ENCODE assay signal across 12 mouse cellular contexts in the genomic region with DNA sequence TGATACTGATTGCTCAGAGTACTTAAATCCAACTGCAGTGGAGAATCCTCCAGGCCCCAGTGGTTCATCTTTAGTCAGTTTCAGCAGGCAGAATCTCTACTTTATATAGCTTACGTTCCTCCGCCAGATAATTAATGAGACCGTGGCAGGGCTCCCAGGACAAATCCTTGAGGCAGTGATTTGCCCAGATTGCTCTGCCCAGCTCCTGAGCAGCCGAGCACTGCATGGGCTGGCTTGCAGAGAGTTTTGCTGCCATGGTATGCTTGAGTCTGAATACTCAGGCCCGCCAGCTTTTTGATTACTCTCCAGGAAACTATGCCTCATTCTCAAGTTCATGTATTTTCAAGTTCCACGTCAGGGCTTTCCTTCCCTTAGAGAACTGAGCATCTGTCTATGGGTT.
DNase-seq lines count a peak whose midpoint lies in the region; ATAC-seq lines count a peak whose summit lies in the region.
"Had no signal": no experiment of that assay in that cellular context is flagged by ENCODE, and none has a peak within 500 bp of the region (broad histone marks: within the 10 kb centered on the region; RNA-seq: fewer than 3 reads in every experiment).

No protein-coding gene starts in this region.

- WGBS in midbrain, embryonic 13.5 days, result 66% methylated on average over 6 of the region's 6 CpGs
- 89% methylated on average over 6 of the region's 6 CpGs for WGBS in midbrain, embryonic 10.5 days
- 41% methylated on average over 6 of the region's 6 CpGs for WGBS in limb, embryonic 15.5 days

- peaks cover 33% of the 10 kb centered on the region for H3K4me1 ChIP-seq in midbrain, embryonic 13.5 days (replicated peaks)
- H3K4me1 ChIP-seq in midbrain, embryonic 10.5 days, result peaks cover 26% of the 10 kb centered on the region
- H3K4me1 ChIP-seq in limb, embryonic 15.5 days, result peaks cover 18% of the 10 kb centered on the region

- no peak for ATAC-seq in midbrain, embryonic 13.5 days
- ATAC-seq in limb, embryonic 15.5 days (ENCODE audit: insufficient number of reproducible peaks, low FRiP score, low TSS enrichment, low read depth), result peak; percentile 69; the same call in 1 of the 2 replicates
- ATAC-seq: intestine, postnatal 0 days had no signal

- peak; percentile 34 for DNase-seq in gastrocnemius, adult 18-20 months (ENCODE audit: low spot score)
- no peak for DNase-seq in gastrocnemius, postnatal 25 days
- DNase-seq in midbrain, embryonic 10.5 days (ENCODE audit: low spot score), result no peak
- DNase-seq in brain, adult 2 months (ENCODE audit: low read depth, low spot score), result peak; percentile 55
- no peak for DNase-seq in left cerebral cortex, postnatal 10 days (ENCODE audit: extremely low spot score in 1 of 2, low spot score in 2 of 2)
- no peak for DNase-seq in liver
- DNase-seq: heart, adult 2 months; thymus, adult 18-20 months had no signal

- H3K36me3 ChIP-seq in midbrain, embryonic 13.5 days, result peaks cover 12% of the 10 kb centered on the region
- peaks cover 34% of the 10 kb centered on the region for H3K36me3 ChIP-seq in midbrain, embryonic 10.5 days
- peaks cover 4% of the 10 kb centered on the region; the same call in 1 of the 2 replicates for H3K36me3 ChIP-seq in limb, embryonic 15.5 days

- H3K9me3 ChIP-seq in midbrain, embryonic 13.5 days, result no peaks in the 10 kb centered on the region
- H3K9me3 ChIP-seq in midbrain, embryonic 10.5 days (replicated peaks), result no peaks in the 10 kb centered on the region
- H3K9me3 ChIP-seq in limb, embryonic 15.5 days, result no peaks in the 10 kb centered on the region
- H3K9me3 ChIP-seq: limb, embryonic 12.5 days had no signal

- peaks cover 21% of the 10 kb centered on the region for H3K27me3 ChIP-seq in midbrain, embryonic 13.5 days
- H3K27me3 ChIP-seq in midbrain, embryonic 10.5 days (ENCODE audit: low read depth, poor library complexity, severe bottlenecking), result peaks cover 22% of the 10 kb centered on the region; the same call in 1 of the 2 replicates
- no peaks in the 10 kb centered on the region for H3K27me3 ChIP-seq in limb, embryonic 15.5 days
- H3K27me3 ChIP-seq: limb, embryonic 12.5 days had no signal

- intact Hi-C loops in left cerebral cortex, postnatal 10 days (cut with DNase I), result no loop called here

- no peak overlapping the region for H3K9ac ChIP-seq in midbrain, embryonic 13.5 days (replicated peaks)
- no peak overlapping the region for H3K9ac ChIP-seq in limb, embryonic 15.5 days
- H3K9ac ChIP-seq: limb, embryonic 12.5 days had no signal

- H3K4me3 ChIP-seq in midbrain, embryonic 13.5 days (replicated peaks), result no peak overlapping the region
- no peak overlapping the region for H3K4me3 ChIP-seq in midbrain, embryonic 10.5 days
- no peak overlapping the region for H3K4me3 ChIP-seq in limb, embryonic 15.5 days
- H3K4me3 ChIP-seq: heart, adult 2 months; limb, embryonic 12.5 days had no signal

- H3K4me2 ChIP-seq in midbrain, embryonic 13.5 days (replicated peaks), result no peak overlapping the region
- no peak overlapping the region for H3K4me2 ChIP-seq in limb, embryonic 15.5 days
- H3K4me2 ChIP-seq: limb, embryonic 12.5 days had no signal

- H3K27ac ChIP-seq in midbrain, embryonic 13.5 days, result 0 out of 2 replicates have a peak overlapping the region, but pooled peaks have one; percentile 44
- no peak overlapping the region for H3K27ac ChIP-seq in midbrain, embryonic 10.5 days (replicated peaks)
- H3K27ac ChIP-seq in limb, embryonic 15.5 days, result peak overlapping the region; percentile 62; the same call in 1 of the 2 replicates
- H3K27ac ChIP-seq: heart, adult 2 months; limb, embryonic 12.5 days had no signal

Comparison
In these comparisons a context has a peak if more than half of its experiments do, and no peak if none do; other contexts are left out.
1. DNase-seq: peak in gastrocnemius, adult 18-20 months (single experiment) and brain, adult 2 months (single experiment); none in gastrocnemius, postnatal 25 days (single experiment), midbrain, embryonic 10.5 days (single experiment), left cerebral cortex, postnatal 10 days (0 of 2) and liver (single experiment).